Mouse (Mus musculus): ENCODE results near the gene Milr1.
"Not testable (repeated sequence)": the region's sequence is repeated elsewhere in the genome, so short reads cannot be mapped to it uniquely, and the experiment has no call there.

Milr1 gene

DNA sequence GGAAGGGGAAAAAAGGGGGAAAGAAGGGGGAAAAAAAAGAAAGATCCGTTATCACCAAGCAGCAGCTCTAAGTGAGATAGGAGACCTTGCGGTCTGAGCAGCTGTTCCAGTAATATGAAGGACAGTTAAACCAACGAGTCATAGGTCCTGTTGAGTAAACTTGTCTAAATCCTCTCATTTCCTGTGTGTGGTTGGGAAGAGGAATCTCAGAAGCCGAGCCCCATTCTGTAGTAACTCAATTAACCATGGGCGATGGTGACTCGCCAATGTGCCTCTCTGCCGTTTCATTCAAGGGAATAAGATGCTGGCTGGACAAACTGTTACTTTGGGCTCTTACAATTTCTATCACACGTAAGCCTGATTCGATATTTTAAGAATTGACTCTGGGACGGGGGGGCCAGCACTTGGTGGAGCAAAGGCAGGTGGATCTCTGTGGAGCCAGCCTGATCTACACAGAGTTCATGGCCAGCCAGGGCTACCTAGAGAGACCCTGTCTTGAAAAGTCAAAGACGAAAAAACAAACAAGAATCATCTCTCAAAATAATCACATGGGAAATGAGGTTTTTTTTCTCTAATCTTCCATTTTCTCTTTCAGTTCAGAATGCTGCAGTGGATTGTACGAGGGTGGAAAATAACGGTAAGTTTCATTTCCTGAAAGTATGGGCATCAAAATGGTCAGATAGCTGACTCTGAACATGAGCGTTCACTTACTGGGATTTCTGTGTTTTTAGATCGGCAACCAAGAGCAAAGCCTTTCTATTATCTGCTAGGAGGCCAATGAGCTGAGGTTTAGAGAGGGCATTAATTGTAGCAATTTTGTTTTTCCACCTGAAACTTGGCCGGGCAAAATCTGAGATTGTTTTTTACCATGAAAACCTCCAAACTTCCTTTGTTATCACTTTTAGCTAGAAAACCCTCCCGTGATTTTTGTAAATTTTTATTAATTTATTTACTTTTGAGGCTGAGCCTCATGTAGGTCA is at the start of gene Milr1:
Gene Milr1 (plus strand): TSS at position 188 of the 980 bp plus-strand sequence.
- DNase-seq (ENCODE audit: low read depth), result peak; percentile 9

DNA sequence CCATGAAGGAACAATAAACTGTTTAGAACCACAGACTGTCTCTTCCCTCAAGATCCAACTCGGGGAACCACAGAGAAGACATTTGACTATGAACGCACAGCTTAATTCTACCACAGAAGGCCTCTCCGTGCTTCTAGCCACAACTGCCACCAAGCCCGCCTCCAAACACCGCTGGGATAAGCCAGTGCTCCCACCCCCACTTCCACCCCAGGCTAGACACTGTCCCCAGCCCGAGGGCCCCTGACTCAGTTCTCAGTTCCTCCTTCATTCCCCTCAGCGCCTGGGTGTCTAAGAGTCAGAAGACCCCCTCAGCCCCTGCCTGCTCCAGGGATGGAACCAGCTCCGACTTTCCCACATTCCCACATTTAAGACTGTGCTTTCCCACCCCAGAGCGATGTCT is 49.4 kb upstream of the Milr1 start:
- no peak for DNase-seq (ENCODE audit: low read depth)

DNA sequence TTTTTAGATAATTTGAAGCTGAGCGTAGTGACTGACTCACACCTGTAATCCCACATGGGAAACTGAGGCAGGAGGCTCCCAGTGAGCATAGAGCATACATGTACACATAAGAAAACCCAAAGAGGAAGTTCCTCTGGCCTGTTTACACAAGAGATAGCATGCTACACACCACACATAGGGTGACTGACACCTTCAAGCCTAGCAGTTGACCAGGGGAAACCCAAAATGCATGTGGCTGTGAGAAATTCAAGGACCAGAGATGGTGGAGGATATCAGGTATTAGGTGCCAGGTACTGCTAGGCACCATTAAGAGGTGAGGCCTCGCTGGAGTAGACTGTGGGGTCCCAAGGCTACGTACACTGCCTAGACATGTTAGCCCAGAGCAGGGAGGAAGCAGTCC is 48.4 kb upstream of the Milr1 start:
- no peak for DNase-seq (ENCODE audit: low read depth)

GRCm38 (mm10) chr11:106703931-106704330 is 47.1 kb upstream of the Milr1 start:
- no peak for DNase-seq (ENCODE audit: low read depth)

DNA sequence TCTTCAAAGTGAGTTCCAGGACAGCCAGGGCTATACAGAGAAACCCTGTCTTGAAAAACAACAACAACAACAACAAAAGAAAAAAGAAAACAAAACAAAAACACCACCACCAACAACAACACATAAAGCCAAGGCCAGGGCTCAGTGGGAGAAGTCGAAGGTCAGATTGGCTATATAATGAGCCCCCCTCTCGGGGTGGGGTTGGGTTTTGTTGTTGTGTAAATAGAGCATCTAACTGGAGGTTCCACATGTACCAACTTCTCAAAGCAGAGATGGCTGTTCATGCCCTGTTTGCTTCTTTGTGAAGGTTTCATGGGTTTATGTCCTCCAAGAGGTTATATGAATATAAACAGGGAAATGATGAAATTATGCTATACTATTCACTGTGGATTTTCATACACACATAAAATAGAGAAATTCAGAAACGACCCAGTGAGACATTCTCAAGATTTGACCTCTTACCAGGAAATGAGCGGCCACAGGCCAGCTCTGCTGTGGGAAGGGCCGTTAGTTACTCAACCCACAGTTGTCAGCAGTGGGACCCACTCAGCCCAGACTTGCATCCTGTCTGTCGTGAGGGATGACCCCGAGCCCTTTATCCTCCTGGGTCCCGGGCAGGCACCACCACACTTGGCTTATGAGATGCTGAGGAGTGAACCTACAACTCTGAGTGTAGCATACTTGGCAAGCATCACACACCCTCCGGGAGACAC is 46.5 kb upstream of the Milr1 start:
- DNase-seq (ENCODE audit: low read depth), result no peak

DNA sequence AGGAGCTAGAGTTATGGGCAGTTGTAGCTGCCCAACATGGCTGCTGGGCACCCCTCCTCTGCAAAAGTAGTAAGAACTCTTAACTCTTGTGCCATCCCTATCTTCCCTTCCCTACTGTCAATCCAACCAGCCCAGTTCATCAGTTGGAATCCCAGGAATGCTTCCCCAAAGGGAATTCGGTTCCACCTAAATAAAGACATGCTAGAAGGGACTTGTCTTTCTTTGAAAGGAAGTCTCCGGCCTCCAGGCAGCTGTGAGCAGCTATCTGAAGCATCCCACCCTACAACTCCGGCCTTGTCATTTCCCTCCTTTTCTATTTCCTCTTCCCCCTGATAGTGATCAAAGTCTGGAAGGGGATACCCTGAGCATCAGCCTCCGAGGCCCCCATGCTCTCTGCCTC is 44.8 kb upstream of the Milr1 start:
- DNase-seq (ENCODE audit: low read depth), result no peak

DNA sequence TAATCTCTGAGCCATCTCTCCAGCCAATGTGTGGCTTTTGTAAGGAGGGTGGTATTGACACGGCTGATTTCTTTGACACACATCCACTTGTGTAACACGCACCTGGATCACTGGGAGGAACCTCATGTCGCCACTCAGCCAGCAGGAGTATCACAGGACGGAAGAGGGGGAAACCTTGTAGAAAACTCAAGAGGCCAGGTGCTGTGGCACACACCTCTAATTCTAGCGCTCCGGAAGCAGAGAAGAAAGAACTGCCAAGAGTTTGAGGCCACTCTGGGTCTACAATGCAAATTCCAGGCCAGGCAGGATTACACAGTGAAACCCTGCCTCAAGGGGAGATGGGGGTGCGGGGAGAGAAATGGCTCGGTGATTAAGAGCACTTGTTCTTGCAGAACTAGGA is 43.9 kb upstream of the Milr1 start:
- no peak for DNase-seq (ENCODE audit: low read depth)

GRCm38 (mm10) chr11:106707866-106708265 is 43.2 kb upstream of the Milr1 start:
- DNase-seq (ENCODE audit: low read depth), result no peak

DNA sequence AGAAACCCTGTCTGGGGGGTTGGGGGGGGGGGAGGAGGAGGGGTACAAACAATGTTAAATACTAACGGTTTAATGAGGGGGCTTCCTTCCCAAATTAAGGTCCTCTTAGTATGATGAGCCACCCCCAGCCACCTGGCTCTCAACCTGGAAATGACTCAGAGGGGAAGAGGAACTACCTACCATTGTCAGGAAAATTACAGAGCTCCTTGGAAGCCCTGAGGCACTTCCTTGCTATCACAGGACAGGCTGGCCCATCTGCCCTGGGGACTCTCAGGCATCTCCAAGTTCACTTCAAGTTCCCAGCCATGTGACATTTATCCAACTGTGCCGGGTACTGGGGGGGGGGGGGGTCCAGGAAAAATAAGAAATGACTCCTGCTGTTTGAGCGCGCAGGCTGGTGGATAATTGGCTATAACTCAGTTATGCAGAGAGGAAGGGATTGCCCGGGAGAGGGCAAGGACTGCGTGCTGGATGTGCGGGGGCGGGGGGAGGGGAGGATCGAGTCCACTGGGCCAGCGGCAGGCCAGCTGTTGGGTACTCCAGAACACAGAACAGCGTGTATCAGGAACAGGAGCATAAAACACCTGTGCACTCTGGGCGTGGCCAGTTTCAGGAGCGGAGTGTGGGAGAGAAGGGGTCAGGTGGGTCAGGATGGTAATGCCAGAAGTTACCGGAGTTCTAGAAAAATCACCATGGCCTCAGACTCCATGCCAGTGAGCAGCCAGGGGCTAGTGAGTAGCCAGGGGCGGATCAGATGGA is 41.6 kb upstream of the Milr1 start:
- DNase-seq (ENCODE audit: low read depth), result no peak

DNA sequence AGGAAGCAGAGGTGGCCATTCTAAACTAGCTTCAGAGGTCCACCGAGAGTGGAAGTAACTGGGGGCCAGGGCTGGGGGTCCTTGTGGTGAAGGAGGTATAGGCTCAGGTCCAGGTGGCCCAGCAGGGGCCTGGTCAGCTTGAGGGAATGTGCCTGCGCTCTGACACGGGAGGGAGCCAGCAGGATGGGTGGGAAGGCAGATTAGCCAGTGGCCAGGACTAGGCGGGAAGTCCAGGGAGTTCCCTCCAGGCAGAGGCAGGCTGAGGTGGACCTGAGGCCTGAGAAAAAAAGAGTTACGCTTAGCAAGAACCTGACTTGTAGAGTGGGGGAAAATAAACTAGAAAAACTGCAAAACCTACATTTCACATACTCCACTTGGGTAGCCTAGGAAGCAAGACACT is 40.2 kb upstream of the Milr1 start:
- DNase-seq (ENCODE audit: low read depth), result no peak

- no peak for DNase-seq (ENCODE audit: low read depth)
Measured at GRCm38 (mm10) chr11:106715066-106715465, 36.0 kb upstream of the Milr1 start.

- DNase-seq (ENCODE audit: low read depth), result no peak
Measured at GRCm38 (mm10) chr11:106716568-106716967, 34.5 kb upstream of the Milr1 start.

DNA sequence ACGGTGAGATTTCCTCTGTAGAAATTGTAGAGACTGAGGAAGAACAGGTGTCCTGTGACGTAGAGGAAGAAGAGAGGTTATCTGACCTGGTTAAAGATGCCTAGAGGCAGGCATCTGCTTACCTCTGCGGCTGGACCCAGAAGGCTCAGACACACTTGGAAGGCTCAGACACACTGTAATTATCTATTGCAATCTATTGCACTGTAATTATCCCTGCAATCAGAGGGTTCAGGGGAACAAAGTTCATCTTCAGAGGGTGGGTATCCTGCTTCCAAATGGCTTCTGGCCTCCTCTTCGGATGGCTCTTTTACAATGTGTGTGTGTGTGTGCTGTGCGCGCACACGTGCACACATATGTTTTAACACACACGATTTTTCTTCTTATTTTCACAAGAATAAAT is 30.6 kb upstream of the Milr1 start:
- DNase-seq (ENCODE audit: low read depth), result no peak

DNA sequence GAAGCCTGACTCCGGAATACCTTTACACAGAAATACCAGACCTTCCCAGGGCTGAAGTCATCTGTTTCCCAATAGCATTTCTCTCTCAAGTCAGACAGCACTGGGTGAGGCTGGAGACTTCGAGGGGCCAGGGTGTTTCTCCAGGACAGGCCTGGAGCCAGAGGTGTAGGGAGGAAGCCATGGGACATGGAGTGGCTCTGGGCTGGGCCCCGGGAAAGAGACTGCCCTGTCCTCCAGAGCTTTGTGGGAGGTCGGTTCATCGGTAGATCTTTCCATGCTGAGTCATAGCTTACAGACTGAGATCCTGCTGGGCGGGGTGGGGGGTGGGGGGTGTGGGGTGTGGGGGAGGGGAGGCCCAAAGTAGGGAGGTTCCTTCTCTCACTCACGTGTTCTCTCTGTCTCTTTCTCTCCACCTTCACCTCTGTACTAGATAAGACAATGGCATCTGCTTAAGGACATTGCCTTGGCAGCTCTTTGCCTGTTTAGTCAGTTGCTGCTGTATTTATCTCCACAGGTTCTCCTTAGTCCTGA is 28.1 kb upstream of the Milr1 start:
- peak; percentile 63 for DNase-seq (ENCODE audit: low read depth)

DNA sequence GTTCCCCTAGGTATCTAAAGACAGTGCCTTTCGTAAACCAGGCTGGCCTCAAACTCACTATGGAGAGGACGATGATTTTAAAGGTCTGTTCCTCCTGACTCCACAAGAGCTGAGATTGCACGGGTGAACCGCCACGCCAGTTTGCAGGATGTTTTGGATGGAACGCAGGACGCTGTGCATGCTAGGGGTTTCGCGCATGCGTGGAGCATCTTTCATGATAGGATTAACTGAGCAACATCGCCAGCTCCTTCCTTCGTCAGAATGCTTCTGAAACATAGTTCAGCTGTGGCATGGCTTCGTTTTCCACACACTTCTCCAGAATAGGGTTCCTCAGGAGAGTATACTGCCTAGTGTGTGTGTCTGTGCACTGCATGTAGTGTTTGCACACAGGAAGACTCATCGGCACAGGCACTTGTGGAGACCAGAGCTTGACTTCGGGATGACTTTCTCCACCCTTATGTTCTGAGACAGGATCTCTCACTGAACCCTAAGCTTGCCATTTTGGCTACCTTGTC is 27.4 kb upstream of the Milr1 start:
- DNase-seq (ENCODE audit: low read depth), result no peak

DNA sequence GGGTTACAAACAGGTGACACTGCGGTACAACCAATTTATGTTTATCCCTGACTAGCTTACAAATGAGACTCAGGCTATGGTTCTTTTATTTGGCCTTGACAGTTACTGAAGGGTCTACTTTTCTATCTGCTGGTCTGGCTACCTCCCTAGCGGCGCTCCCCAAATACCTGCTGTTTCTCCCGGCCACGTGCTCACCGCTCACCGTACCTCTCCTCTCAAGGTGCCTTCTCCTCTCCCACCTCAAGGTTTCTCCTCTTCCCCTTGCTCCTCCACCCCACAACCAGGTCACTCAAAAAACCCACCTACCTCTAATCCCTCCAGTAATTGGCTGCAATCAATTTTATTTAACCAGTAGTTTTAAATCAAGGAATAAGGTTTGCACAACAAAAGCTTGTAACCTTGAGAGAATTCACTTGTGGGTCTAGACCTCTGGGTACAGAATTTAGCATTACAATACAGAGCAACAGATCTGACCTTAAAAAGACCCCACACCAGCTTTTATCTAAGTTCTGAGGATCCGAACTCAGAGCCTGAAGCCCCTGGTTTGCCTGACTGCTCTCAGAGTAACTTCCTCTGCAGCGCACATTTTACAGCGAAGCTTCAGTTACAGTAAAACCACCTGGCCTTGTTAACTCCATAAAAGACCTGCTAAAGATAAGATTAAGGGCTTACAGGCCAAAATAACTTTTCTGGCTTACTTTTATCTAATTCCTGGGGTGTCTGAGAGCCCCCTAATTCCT is 26.7 kb upstream of the Milr1 start:
- no peak for DNase-seq (ENCODE audit: low read depth)

- not testable (repeated sequence) for DNase-seq (ENCODE audit: low read depth)
Measured at GRCm38 (mm10) chr11:106724916-106725235, 26.1 kb upstream of the Milr1 start.

- DNase-seq (ENCODE audit: low read depth), result no peak
Measured at GRCm38 (mm10) chr11:106727967-106728366, 23.1 kb upstream of the Milr1 start.

DNA sequence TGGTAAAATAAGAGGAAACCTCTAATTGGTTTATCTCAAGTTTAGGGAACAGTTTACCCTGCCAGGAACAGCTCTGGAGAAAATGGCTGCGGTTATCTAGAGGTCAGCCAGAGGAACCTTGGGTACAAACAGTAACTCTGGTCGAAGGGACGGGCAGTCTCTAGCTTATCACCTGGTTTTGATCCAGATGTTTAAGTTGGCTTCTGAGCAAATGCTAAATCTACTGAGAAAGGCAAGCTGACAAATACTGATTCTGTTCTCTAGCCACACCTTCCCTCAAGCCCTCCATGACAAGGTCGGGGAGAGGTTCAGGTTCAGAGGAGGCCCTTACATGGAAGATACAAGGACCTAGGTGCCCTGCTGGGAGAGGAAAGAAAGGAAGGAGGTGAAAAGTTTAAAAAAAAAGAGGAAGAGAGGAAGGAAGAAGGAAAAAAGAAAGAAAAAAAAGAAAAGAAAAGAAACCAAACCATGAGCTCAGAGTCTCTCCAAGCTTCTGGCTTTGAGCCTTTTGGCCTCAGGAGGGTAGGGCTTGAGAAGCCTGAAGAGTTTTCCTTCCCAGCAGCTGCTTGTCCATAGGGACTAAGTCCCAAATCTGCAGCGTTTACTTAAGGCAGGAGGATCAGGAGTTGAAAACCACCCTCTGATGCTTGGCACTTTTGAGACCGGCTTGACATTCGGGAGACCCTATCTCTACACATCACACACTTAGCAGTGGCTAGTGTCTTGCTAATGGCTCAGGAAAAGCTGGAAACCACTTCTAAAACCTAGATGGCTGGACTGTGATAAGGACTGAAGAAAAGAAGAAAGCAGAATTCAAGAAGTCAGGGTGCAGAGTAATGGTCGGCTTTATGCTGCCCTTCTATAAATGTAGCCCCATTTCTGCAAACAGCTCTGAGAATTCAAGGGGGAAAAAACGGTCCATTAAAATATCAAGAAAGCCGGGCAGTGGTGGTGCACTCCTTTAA is 22.3 kb upstream of the Milr1 start:
- DNase-seq (ENCODE audit: low read depth), result no peak

DNA sequence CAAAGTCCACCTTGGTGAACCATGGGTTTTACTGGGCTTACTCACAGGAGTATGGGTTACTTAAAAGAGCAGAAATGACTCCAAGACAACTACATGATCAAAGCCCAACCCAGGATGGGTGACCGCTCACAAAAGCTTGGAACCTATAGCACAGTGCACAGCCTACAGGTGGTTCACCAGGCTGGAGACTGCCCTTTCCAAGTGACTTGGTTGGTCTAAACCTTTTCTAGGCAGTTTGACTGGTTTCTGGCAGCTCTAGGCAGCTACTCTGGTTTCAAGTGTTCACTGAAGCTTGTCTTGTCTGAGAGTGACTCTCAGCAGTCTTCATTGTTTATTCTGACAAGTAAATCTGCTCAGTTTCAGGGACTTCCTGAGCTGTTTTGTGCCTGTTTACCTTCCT is 21.4 kb upstream of the Milr1 start:
- no peak for DNase-seq (ENCODE audit: low read depth)
